Mouse (Mus musculus) brain, embryonic 14.5 days (tissue): ENCODE data around the gene Nmral1. TPM values are rescaled to one million over a fixed set of nuclear protein-coding genes. Genes with fewer than 3 reads are reported as not detected.
A peak's percentile ranks its signal among the peaks of the same experiment; 100 is the strongest.
"Not testable (repeated sequence)": the region's sequence is repeated elsewhere in the genome, so short reads cannot be mapped to it uniquely, and the experiment has no call there.

Experiments used
- DNase-seq: peaks from one replicate; pipeline ENCODE4 v3.0.0-alpha.2; 2011; ENCODE audit warnings: low read depth
- CTCF ChIP-seq: fragments of 200-500 bp; IDR thresholded peaks from 2 replicates; pipeline ENCODE4 v1.5.1; 2012; ENCODE audit warnings: inconsistent platforms, mild to moderate bottlenecking, moderate library complexity, borderline replicate concordance; ENCODE audit not compliant: insufficient read depth, insufficient read length; ENCODE audit errors: extremely low read depth
- POLR2A ChIP-seq: fragments of 200-500 bp; IDR thresholded peaks from 2 replicates; pipeline ENCODE4 v1.6.1; 2012; ENCODE audit warnings: mild to moderate bottlenecking, inconsistent platforms, borderline replicate concordance; ENCODE audit not compliant: poor library complexity, insufficient read depth, insufficient read length, severe bottlenecking; ENCODE audit errors: extremely low read depth
- polyA plus RNA-seq: library from polyadenylated mRNA; depleted of rRNA; stranded (reverse); fragments of >200 nt; gene quantifications from 2 replicates; pipeline ENCODE4 v1.2.3, GENCODE M21; 2012

Nmral1 gene
- polyA plus RNA-seq, 1 experiment = 70.6 TPM

- no peak for DNase-seq
Observed at GRCm38 (mm10) chr16:4701211-4701610, 17.9 kb downstream of the Nmral1 start.

GRCm38 (mm10) chr16:4689371-4689770 is 29.8 kb downstream of the Nmral1 start:
- not testable (repeated sequence) for DNase-seq

More at GRCm38 (mm10) chr16:4701211-4701610, 17.9 kb downstream of the Nmral1 start:
- TF ChIP-seq POLR2A = no peak
- TF ChIP-seq CTCF = no peak

- DNase-seq = no peak
- TF ChIP-seq CTCF (no peak), POLR2A (no peak)
Observed at GRCm38 (mm10) chr16:4684457-4684791, 34.7 kb downstream of the Nmral1 start.

GRCm38 (mm10) chr16:4683581-4684456 is 35.3 kb downstream of the Nmral1 start:
- peak; percentile 98 for DNase-seq
- no peak for TF ChIP-seq CTCF
- peak; percentile 88; the same call in 1 of the 2 replicates for TF ChIP-seq POLR2A

GRCm38 (mm10) chr16:4683193-4683580 is 36.0 kb downstream of the Nmral1 start:
- DNase-seq = no peak
- TF ChIP-seq CTCF (no peak), POLR2A (no peak)

- DNase-seq = no peak
- TF ChIP-seq POLR2A (no peak), CTCF (no peak)
Observed at GRCm38 (mm10) chr16:4682628-4683179, 36.5 kb downstream of the Nmral1 start.

GRCm38 (mm10) chr16:4680922-4681455 is 38.2 kb downstream of the Nmral1 start:
- not testable (repeated sequence) for DNase-seq

- DNase-seq = peak; percentile 97
Observed at GRCm38 (mm10) chr16:4679121-4680018, 39.8 kb downstream of the Nmral1 start, which contains the start of gene Coro7. TSS of gene Coro7 (minus strand) at chr16:4679777.

GRCm38 (mm10) chr16:4678080-4678479 is 41.1 kb downstream of the Nmral1 start:
- TF ChIP-seq CTCF (no peak), POLR2A (no peak)
- DNase-seq = no peak

More at GRCm38 (mm10) chr16:4679121-4680018, 39.8 kb downstream of the Nmral1 start, which contains the start of gene Coro7:
- TF ChIP-seq CTCF (no peak), POLR2A (peak; percentile 77; the same call in 1 of the 2 replicates)

GRCm38 (mm10) chr16:4676836-4677235 is 42.3 kb downstream of the Nmral1 start:
- no peak for DNase-seq
- no peak for TF ChIP-seq CTCF
- TF ChIP-seq POLR2A = no peak

- no peak for TF ChIP-seq POLR2A
- no peak for TF ChIP-seq CTCF
- no peak for DNase-seq
Observed at GRCm38 (mm10) chr16:4674091-4674490, 45.1 kb downstream of the Nmral1 start.
